Mouse (Mus musculus) liver, embryonic 16.5 days (tissue): ENCODE data around the gene Crybg2. TPM values are rescaled to one million over a fixed set of nuclear protein-coding genes. Genes with fewer than 3 reads are reported as not detected.

Experiments used
- polyA plus RNA-seq: library from polyadenylated mRNA; unstranded; fragments of >200 nt; fragmentation: Nextera tagmentation; extraction: Ambion mirVana; gene quantifications from 2 replicates; pipeline ENCODE4 v1.2.1, GENCODE M21; 2015

The Crybg2 gene
- polyA plus RNA-seq, 1 experiment from 2014 or later, result 0.68 TPM

Other genes with a start within 250 kb of the Crybg2 start
- gene Rps6ka1, start 173.0 kb upstream of the Crybg2 start, polyA plus RNA-seq, result 69.9 and 79.4 TPM in 2 replicates
- 517 and 560 TPM in 2 replicates for gene Hmgn2, start 92.2 kb upstream of the Crybg2 start, polyA plus RNA-seq
- gene Dhdds, start 59.9 kb upstream of the Crybg2 start, polyA plus RNA-seq, result 17.4 and 20.2 TPM in 2 replicates
- gene Lin28a, start 42.0 kb upstream of the Crybg2 start, polyA plus RNA-seq, result 1.1 and 1.5 TPM in 2 replicates
- not detected in 2 replicates for gene Zfp683, start 7.0 kb upstream of the Crybg2 start, polyA plus RNA-seq
- 56.1 and 56.8 TPM in 2 replicates for gene Cd52, start 34.3 kb downstream of the Crybg2 start, polyA plus RNA-seq
- gene Ubxn11, start 41.8 kb downstream of the Crybg2 start, polyA plus RNA-seq, result 1.3 TPM in 2 replicates
- 142 and 161 TPM in 2 replicates for gene Sh3bgrl3, start 68.0 kb downstream of the Crybg2 start, polyA plus RNA-seq
- gene Cep85, start 126.3 kb downstream of the Crybg2 start, polyA plus RNA-seq, result 42.3 and 47.7 TPM in 2 replicates
- gene Gm7534, start 142.2 kb downstream of the Crybg2 start, polyA plus RNA-seq, result not detected in 2 replicates
- not detected in 2 replicates for gene Catsper4, start 166.6 kb downstream of the Crybg2 start, polyA plus RNA-seq
- 0.06 and 0.07 TPM in 2 replicates for gene Cnksr1, start 177.6 kb downstream of the Crybg2 start, polyA plus RNA-seq
- gene E130218I03Rik, start 182.8 kb downstream of the Crybg2 start, polyA plus RNA-seq, result 0.11 and 0.13 TPM in 2 replicates
- gene Zfp593, start 184.8 kb downstream of the Crybg2 start, polyA plus RNA-seq, result 4.0 and 4.5 TPM in 2 replicates
- not detected in 2 replicates for gene Gm30191, start 186.1 kb downstream of the Crybg2 start, polyA plus RNA-seq
- 0.78 and 0.79 TPM in 2 replicates for gene Grrp1, start 193.3 kb downstream of the Crybg2 start, polyA plus RNA-seq
- 10.4 and 11.9 TPM in 2 replicates for gene Pdik1l, start 227.1 kb downstream of the Crybg2 start, polyA plus RNA-seq